Comparison of ENCODE assay signal across 21 mouse cellular contexts in genomic region chr1:119386306-119386705, GRCm38 (mm10). TPM values are rescaled to one million over a fixed set of nuclear protein-coding genes. Genes with fewer than 3 reads are reported as not detected.
"Had no signal": no experiment of that assay in that cellular context is flagged by ENCODE, and none has a peak within 500 bp of the region (broad histone marks: within the 10 kb centered on the region; RNA-seq: fewer than 3 reads in every experiment).

No protein-coding gene starts in this region.

- ATAC-seq: liver, embryonic 12.5 days; midbrain, embryonic 13.5 days; midbrain, embryonic 15.5 days had no signal

- H3K9me3 ChIP-seq: liver, embryonic 12.5 days; midbrain, embryonic 13.5 days; midbrain, embryonic 15.5 days; neural tube, embryonic 12.5 days had no signal

- H3K36me3 ChIP-seq: liver, embryonic 12.5 days; midbrain, embryonic 13.5 days; midbrain, embryonic 15.5 days; neural tube, embryonic 12.5 days had no signal

- H3K4me3 ChIP-seq: liver, embryonic 12.5 days; midbrain, embryonic 13.5 days; midbrain, embryonic 15.5 days; myocyte; neural tube, embryonic 12.5 days had no signal

- H3K4me2 ChIP-seq: liver, embryonic 12.5 days; lung, embryonic 14.5 days; midbrain, embryonic 11.5 days; midbrain, embryonic 13.5 days; midbrain, embryonic 15.5 days; neural tube, embryonic 12.5 days had no signal

- H3K27me3 ChIP-seq: midbrain, embryonic 15.5 days; neural tube, embryonic 12.5 days had no signal

- H3K27ac ChIP-seq: liver, embryonic 12.5 days; liver, embryonic 14.5 days; midbrain, embryonic 13.5 days; midbrain, embryonic 15.5 days; neural tube, embryonic 12.5 days had no signal

- H3K9ac ChIP-seq: liver, embryonic 12.5 days; liver, embryonic 14.5 days; lung, embryonic 14.5 days; midbrain, embryonic 13.5 days; midbrain, embryonic 15.5 days; neural tube, embryonic 12.5 days had no signal

- DNase-seq: lung, adult 18-20 months; lung, embryonic 14.5 days; lung, postnatal 10 days; lung, postnatal 4 days; retina, postnatal 1 day; right cerebral cortex, adult 18-20 months; right cerebral cortex, postnatal 25 days; right cerebral cortex, postnatal 4 days; spleen, adult 18-20 months; thymus, adult 18-20 months; thymus, postnatal 14 days; thymus, postnatal 36 days had no signal

RNA-seq across cellular contexts. Expression of gene Inhbb, which starts 35.7 kb away (rescaled TPM):
- total RNA-seq: megakaryocyte, adult 5-6 weeks; megakaryocyte-erythroid progenitor cell, adult 5-6 weeks had no signal
